Mouse (Mus musculus) limb, embryonic 14.5 days (tissue): ENCODE results near the gene Dhodh. TPM values are rescaled to one million over a fixed set of nuclear protein-coding genes. Genes with fewer than 3 reads are reported as not detected.

ENCODE experiments used
- ATAC-seq: fragments of 200-750 bp; cut with Nextera tagmentation; 2 replicates; pipeline ENCODE4 v1.8.0; 2017; ENCODE audit warnings: low read depth, moderate number of reproducible peaks, moderate TSS enrichment; ENCODE audit not compliant: low FRiP score
- DNase-seq: peaks from one replicate; pipeline ENCODE4 v3.0.0-alpha.2; 2015; ENCODE audit warnings: low spot score
- H3K27ac ChIP-seq: fragments of 300-500 bp; sonication (generic); replicated peaks from 2 replicates; pipeline ENCODE4 v1.5.1; 2014; ENCODE audit warnings: low read depth, mild to moderate bottlenecking, low read length, moderate library complexity, mixed read lengths
- H3K27me3 ChIP-seq: fragments of 300-500 bp; sonication (generic); 2 replicates; pipeline ENCODE4 v1.6.1; 2014; ENCODE audit warnings: low read length, mixed read lengths; ENCODE audit not compliant: control insufficient read depth, insufficient read depth
- H3K36me3 ChIP-seq: fragments of 300-500 bp; sonication (generic); 2 replicates; pipeline ENCODE4 v1.6.1; 2014; ENCODE audit warnings: mild to moderate bottlenecking, low read length, moderate library complexity, mixed read lengths; ENCODE audit not compliant: control insufficient read depth, insufficient read depth
- H3K4me1 ChIP-seq: fragments of 300-500 bp; sonication (generic); 2 replicates; pipeline ENCODE4 v1.6.1; 2014; ENCODE audit warnings: antibody characterized with exemption, low read length, mixed read lengths; ENCODE audit not compliant: control insufficient read depth, insufficient read depth
- H3K4me2 ChIP-seq: fragments of 300-500 bp; sonication (generic); replicated peaks from 2 replicates; pipeline ENCODE4 v1.6.1; 2014; ENCODE audit warnings: low read depth, mild to moderate bottlenecking, low read length, moderate library complexity; ENCODE audit not compliant: severe bottlenecking
- H3K4me3 ChIP-seq: fragments of 300-500 bp; sonication (generic); replicated peaks from 2 replicates; pipeline ENCODE4 v1.5.1; 2014; ENCODE audit warnings: low read length
- H3K9ac ChIP-seq: fragments of 300-500 bp; sonication (generic); 2 replicates; pipeline ENCODE4 v1.6.1; 2014; ENCODE audit warnings: mild to moderate bottlenecking, low read depth, low read length, moderate library complexity; ENCODE audit not compliant: severe bottlenecking
- H3K9me3 ChIP-seq: fragments of 300-500 bp; sonication (generic); 2 replicates; pipeline ENCODE4 v1.6.1; 2016; ENCODE audit warnings: low read length; ENCODE audit not compliant: control insufficient read depth
- POLR2A ChIP-seq: fragments of 200-500 bp; IDR thresholded peaks from 2 replicates; pipeline ENCODE4 v1.8.0; 2012; ENCODE audit warnings: inconsistent platforms, mild to moderate bottlenecking, moderate library complexity, borderline replicate concordance; ENCODE audit not compliant: insufficient read depth, insufficient read length; ENCODE audit errors: extremely low read depth
- WGBS: fragments of 180-500 bp; shearing (Covaris S2); extraction: QIAGEN DNeasy Blood & Tissue Kit; methylation state at CpG from one replicate; pipeline ENCODE4 v1.1.7; 2014; 5-methylcytosine and 5-hydroxymethylcytosine counted together
- polyA plus RNA-seq, 2 experiments: library from polyadenylated mRNA; depleted of rRNA in 1 of 2; stranded (reverse) in 1 of 2; unstranded in 1 of 2; fragments of >200 nt; fragmentation: Nextera tagmentation in 1 of 2; extraction: Ambion mirVana in 1 of 2; gene quantifications; 2 replicates each; pipeline versions ENCODE4 v1.2.1 to v1.2.3; 2012 to 2014

Gene Dhodh
- polyA plus RNA-seq, 2 experiments = 41.8 to 42.3 TPM

GRCm38 (mm10) chr8:109576311-109576710, 32.2 kb downstream of the Dhodh start:
- Histone ChIP-seq H3K9ac (no peak overlapping the region), H3K27ac (no peak overlapping the region), H3K4me3 (no peak overlapping the region), H3K9me3 (no peaks in the 10 kb centered on the region), H3K4me1 (no peaks in the 10 kb centered on the region), H3K27me3 (no peaks in the 10 kb centered on the region), H3K36me3 (peaks cover 11% of the 10 kb centered on the region; the same call in 1 of the 2 replicates), H3K4me2 (no peak overlapping the region)
- WGBS = 79% methylated on average over 4 of the region's 4 CpGs
- DNase-seq (no peak), ATAC-seq (no peak)
- no peak for TF ChIP-seq POLR2A

DNA sequence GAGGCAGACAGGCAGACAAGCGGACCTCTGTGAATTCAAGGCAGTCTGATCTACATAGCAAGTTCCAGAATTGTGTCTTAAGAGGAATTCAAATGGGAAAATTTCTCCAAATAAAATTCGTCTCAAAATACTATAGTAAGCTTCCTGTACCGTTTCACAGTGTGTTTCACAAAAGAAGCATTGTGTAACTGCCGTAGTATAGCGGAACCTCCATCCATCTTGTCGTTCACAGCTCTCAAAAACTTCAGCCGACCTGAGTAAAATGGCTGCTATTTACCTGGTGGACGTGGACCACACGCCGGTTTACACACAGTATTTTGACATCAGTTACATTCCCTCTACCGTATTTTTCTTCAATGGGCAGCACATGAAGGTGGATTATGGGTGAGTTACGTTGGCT, 37.3 kb downstream of the Dhodh start:
- ATAC-seq (no peak), DNase-seq (no peak)
- Histone ChIP-seq H3K27ac (no peak overlapping the region), H3K4me2 (no peak overlapping the region), H3K36me3 (peaks cover 22% of the 10 kb centered on the region), H3K4me3 (no peak overlapping the region), H3K4me1 (peaks cover 5% of the 10 kb centered on the region; the same call in 1 of the 2 replicates), H3K27me3 (no peaks in the 10 kb centered on the region), H3K9ac (no peak overlapping the region), H3K9me3 (no peaks in the 10 kb centered on the region)
- no peak for TF ChIP-seq POLR2A
- 89% methylated on average over 12 of the region's 12 CpGs for WGBS

GRCm38 (mm10) chr8:109565498-109566333, 42.8 kb downstream of the Dhodh start, which contains the start of the genes Dhx38 and Txnl4b:
Gene Dhx38, minus strand, starts transcription at chr8:109565861.
Gene Txnl4b, plus strand, starts transcription at chr8:109565892.
- H3K36me3 ChIP-seq = peaks cover 31% of the 10 kb centered on the region
- no peaks in the 10 kb centered on the region for H3K9me3 ChIP-seq
- peak within 1 kb of the TSS; percentile 85 for H3K27ac ChIP-seq
- peaks cover 5% of the 10 kb centered on the region; the same call in 1 of the 2 replicates for H3K4me1 ChIP-seq
- peak within 1 kb of the TSS; percentile 75 for H3K4me2 ChIP-seq
- ATAC-seq (peak; percentile 100), DNase-seq (peak; percentile 99)
- TF ChIP-seq POLR2A = 0 out of 2 replicates have a peak, but pooled peaks have one; percentile 29
- WGBS = under 1% methylated on average over 52 of the region's 52 CpGs
- peak within 1 kb of the TSS; percentile 68 for H3K4me3 ChIP-seq
- no peaks in the 10 kb centered on the region for H3K27me3 ChIP-seq
- peak within 1 kb of the TSS; percentile 85 for H3K9ac ChIP-seq

- no peak overlapping the region for H3K27ac ChIP-seq
Observed at GRCm38 (mm10) chr8:109564766-109565165, 43.7 kb downstream of the Dhodh start.

GRCm38 (mm10) chr8:109563881-109564280, 44.6 kb downstream of the Dhodh start:
- peak overlapping the region; percentile 75; the same call in 1 of the 2 replicates for H3K4me2 ChIP-seq
- no peaks in the 10 kb centered on the region for H3K9me3 ChIP-seq
- peaks cover 41% of the 10 kb centered on the region for H3K36me3 ChIP-seq
- no peak overlapping the region for H3K27ac ChIP-seq
- no peaks in the 10 kb centered on the region for H3K27me3 ChIP-seq
- 0 out of 2 replicates have a peak overlapping the region, but pooled peaks have one; percentile 68 for H3K4me3 ChIP-seq
- DNase-seq (no peak), ATAC-seq (no peak)
- 83% methylated on average over 2 of the region's 2 CpGs for WGBS
- no peak overlapping the region for H3K9ac ChIP-seq
- TF ChIP-seq POLR2A = no peak
- H3K4me1 ChIP-seq = peaks cover 5% of the 10 kb centered on the region; the same call in 1 of the 2 replicates

More at GRCm38 (mm10) chr8:109564766-109565165, 43.7 kb downstream of the Dhodh start:
- TF ChIP-seq POLR2A = no peak
- Histone ChIP-seq H3K4me1 (peaks cover 5% of the 10 kb centered on the region; the same call in 1 of the 2 replicates), H3K36me3 (peaks cover 35% of the 10 kb centered on the region), H3K9ac (peak overlapping the region; percentile 85), H3K27me3 (no peaks in the 10 kb centered on the region), H3K4me2 (peak overlapping the region; percentile 75), H3K4me3 (peak overlapping the region; percentile 68), H3K9me3 (no peaks in the 10 kb centered on the region)
- no peak for DNase-seq
- 5% methylated on average over 10 of the region's 10 CpGs for WGBS
- ATAC-seq = no peak
